ENCODE assay signal across 9 mouse cellular contexts in genomic region chr3:81039131-81039653, GRCm38 (mm10). TPM values are rescaled to one million over a fixed set of nuclear protein-coding genes. Genes with fewer than 3 reads are reported as not detected.
DNase-seq lines count a peak whose midpoint lies in the region; ATAC-seq and TF ChIP-seq lines count a peak whose summit lies in the region.
"Had no signal": no experiment of that assay in that cellular context is flagged by ENCODE, and none has a peak within 500 bp of the region (broad histone marks: within the 10 kb centered on the region; RNA-seq: fewer than 3 reads in every experiment).

No protein-coding gene starts in this region.

- H3K79me2 ChIP-seq in MEL (ENCODE audit: control insufficient read depth, insufficient read depth, low read length, poor library complexity) = no peaks in the 10 kb centered on the region

- H3K27me3 ChIP-seq in MEL (ENCODE audit: control insufficient read depth in 1 of 2, insufficient read depth in 2 of 2, low read length in 2 of 2) = no peaks in the 10 kb centered on the region
- H3K27me3 ChIP-seq in embryonic facial prominence, embryonic 14.5 days (replicated peaks; ENCODE audit: control insufficient read depth, insufficient read depth, low read length) = no peaks in the 10 kb centered on the region

- no peak overlapping the region for H3K4me3 ChIP-seq in MEL (ENCODE audit: control insufficient read depth in 1 of 2, insufficient read depth in 1 of 2, low read depth in 2 of 2, low read length in 2 of 2)
- peak overlapping the region; percentile 75 for H3K4me3 ChIP-seq in embryonic facial prominence, embryonic 14.5 days (ENCODE audit: low read depth, low read length)
- H3K4me3 ChIP-seq: liver, embryonic 15.5 days had no signal

- WGBS in embryonic facial prominence, embryonic 14.5 days = 46% methylated on average over 2 of the region's 2 CpGs

- no peak for TF ChIP-seq EP300 in MEL (IDR thresholded peaks at IDR 0.05; ENCODE audit: low read depth in 1 of 2, low read length in 2 of 2)

- no peaks in the 10 kb centered on the region for H3K36me3 ChIP-seq in MEL (ENCODE audit: control insufficient read depth in 1 of 2, insufficient read depth in 2 of 2, low read length in 2 of 2)
- H3K36me3 ChIP-seq in embryonic facial prominence, embryonic 14.5 days (ENCODE audit: control insufficient read depth, insufficient read depth, low read length) = no peaks in the 10 kb centered on the region
- H3K36me3 ChIP-seq: liver, embryonic 15.5 days had no signal

- ATAC-seq in embryonic facial prominence, embryonic 14.5 days (ENCODE audit: low read depth) = peak; percentile 16; the same call in 1 of the 2 replicates

- TF ChIP-seq POLR2A in MEL (IDR thresholded peaks at IDR 0.05; ENCODE audit: control insufficient read depth in 1 of 2, insufficient read depth in 1 of 2, low read depth in 1 of 2, low read length in 2 of 2, poor library complexity in 1 of 2) = no peak

- no peaks in the 10 kb centered on the region for H3K4me1 ChIP-seq in MEL (ENCODE audit: control insufficient read depth in 1 of 2, insufficient read depth in 2 of 2, low read length in 2 of 2)
- peaks cover 13% of the 10 kb centered on the region; the same call in 1 of the 2 replicates for H3K4me1 ChIP-seq in embryonic facial prominence, embryonic 14.5 days (ENCODE audit: control insufficient read depth, insufficient read depth, low read length)

- H3K27ac ChIP-seq in MEL (ENCODE audit: control insufficient read depth, low read depth, low read length) = no peak overlapping the region
- H3K27ac ChIP-seq in embryonic facial prominence, embryonic 14.5 days (replicated peaks; ENCODE audit: low read depth, low read length) = no peak overlapping the region
- H3K27ac ChIP-seq: liver, embryonic 15.5 days had no signal

- no peak overlapping the region for H3K9ac ChIP-seq in MEL (ENCODE audit: control insufficient read depth, low read depth, low read length, poor library complexity, severe bottlenecking)
- no peak overlapping the region for H3K9ac ChIP-seq in embryonic facial prominence, embryonic 14.5 days (ENCODE audit: low read depth, low read length)
- H3K9ac ChIP-seq: liver, embryonic 15.5 days had no signal

- DNase-seq in gastrocnemius, adult 18-20 months (ENCODE audit: low spot score) = peak; percentile 47
- DNase-seq in gastrocnemius, postnatal 4 days (ENCODE audit: low spot score in 2 of 2) = no peak
- peak; percentile 16 for DNase-seq in MEL (ENCODE audit: low read depth, low spot score)
- DNase-seq in embryonic facial prominence, embryonic 14.5 days (ENCODE audit: low spot score) = peak; percentile 78
- DNase-seq in heart, postnatal 36 days = peak; percentile 11 to 15
- DNase-seq in left cerebral cortex, postnatal 14 days (ENCODE audit: low spot score in 2 of 2) = peak; percentile 40 to 49
- peak; percentile 42 for DNase-seq in neural tube, embryonic 10.5 days (ENCODE audit: extremely low spot score, low spot score)
- peak; percentile 11 for DNase-seq in yolk sac, embryonic 10.5 days (ENCODE audit: low spot score)

- peak; percentile 33 for TF ChIP-seq RAD21 in MEL (IDR thresholded peaks at IDR 0.05; ENCODE audit: low read depth, low read length)

- H3K9me3 ChIP-seq in MEL (replicated peaks; ENCODE audit: insufficient read depth, low read length) = no peaks in the 10 kb centered on the region
- H3K9me3 ChIP-seq in embryonic facial prominence, embryonic 14.5 days (ENCODE audit: control insufficient read depth, low read length) = no peaks in the 10 kb centered on the region
- H3K9me3 ChIP-seq: liver, embryonic 15.5 days had no signal

- H3K4me2 ChIP-seq in embryonic facial prominence, embryonic 14.5 days (ENCODE audit: low read depth, low read length) = peak overlapping the region; percentile 70
- H3K4me2 ChIP-seq: liver, embryonic 15.5 days had no signal

- intact Hi-C loops in heart, postnatal 36 days (cut with DNase I) = loop anchor here (2.0 to 10.0 kb wide), 5 partner anchors 80 to 886 kb away; no protein-coding TSS in a partner anchor
- intact Hi-C loops in left cerebral cortex, postnatal 14 days (cut with DNase I) = loop anchor here (5.0 kb wide), 3 partner anchors 443 to 888 kb away; no protein-coding TSS in a partner anchor

- TF ChIP-seq CTCF in MEL (IDR thresholded peaks at IDR 0.05 in 2 of 3, conservative IDR thresholded peaks at IDR 0.05 in 1 of 3; ENCODE audit: control insufficient read depth in 1 of 3, insufficient read depth in 1 of 3, low read depth in 2 of 3, low read length in 3 of 3, poor library complexity in 1 of 3, severe bottlenecking in 1 of 3) = peak in 1 of 3 experiments; percentile 38; a peak in 3 of 6 replicates

TF ChIP-seq in MEL, 35 proteins besides CTCF, POLR2A, EP300 and RAD21:
- TF ChIP-seq SMC3 (IDR thresholded peaks at IDR 0.05; ENCODE audit: low read depth, low read length) (peak; percentile 40), HCFC1 (IDR thresholded peaks at IDR 0.05; ENCODE audit: low read depth, low read length) (no peak), BHLHE40 (IDR thresholded peaks at IDR 0.05; ENCODE audit: borderline replicate concordance, low read depth, low read length) (no peak), ELF1 (IDR thresholded peaks at IDR 0.05; ENCODE audit: low read depth, low read length) (no peak), USF1 (IDR thresholded peaks at IDR 0.05; ENCODE audit: low read depth, low read length) (no peak), JUND (IDR thresholded peaks at IDR 0.05; ENCODE audit: low read depth, low read length) (no peak)

RNA-seq across cellular contexts. Expression of gene Pdgfc, which starts 3.0 kb away (rescaled TPM):
- total RNA-seq in gastrocnemius, adult 18-20 months (2021) = 1 to 10 TPM; 1.9 to 3.5 TPM
- 10 to 100 TPM; 10.4 to 11.3 TPM for total RNA-seq in gastrocnemius, postnatal 4 days (2021)
- total RNA-seq in MEL (2012; rRNA removed) = not detected in 2 replicates
- not detected for polyA plus RNA-seq in MEL (2012; ENCODE audit: insufficient read depth in 1 of 2, insufficient read length in 2 of 2, low read depth in 1 of 2, low replicate concordance in 2 of 2, missing spikeins in 1 of 2)
- polyA plus RNA-seq in embryonic facial prominence, embryonic 14.5 days (2014; fragmentation: Nextera tagmentation; extraction: Ambion mirVana) = 27.7 and 30.4 TPM in 2 replicates
- 1 to 10 TPM; 2.0 to 2.9 TPM for total RNA-seq in heart, postnatal 36 days (2021)
- 1 to 10 TPM; 6.5 TPM for total RNA-seq in left cerebral cortex, postnatal 14 days (2021)

Comparison
In these comparisons a context has a peak if more than half of its experiments do, and no peak if none do; other contexts are left out.
1. DNase-seq: peak in gastrocnemius, adult 18-20 months (single experiment), MEL (single experiment), embryonic facial prominence, embryonic 14.5 days (single experiment), heart, postnatal 36 days (2 of 2), left cerebral cortex, postnatal 14 days (2 of 2), neural tube, embryonic 10.5 days (single experiment) and yolk sac, embryonic 10.5 days (single experiment); none in gastrocnemius, postnatal 4 days (0 of 2).